Mouse (Mus musculus) testis, adult 2 months (tissue): Measurements from ENCODE around the gene Gm20662. TPM values are rescaled to one million over a fixed set of nuclear protein-coding genes. Genes with fewer than 3 reads are reported as not detected.
A peak's percentile ranks its signal among the peaks of the same experiment; 100 is the strongest.

Source experiments
- H3K27ac ChIP-seq: fragments of 200-500 bp; 2 replicates; pipeline ENCODE4 v1.5.1; 2012; ENCODE audit warnings: low read depth, low read length; ENCODE audit not compliant: control insufficient read depth, insufficient read depth
- H3K27me3 ChIP-seq: fragments of 200-500 bp; 2 replicates; pipeline ENCODE4 v1.6.1; 2012; ENCODE audit warnings: mild to moderate bottlenecking, low read length, moderate library complexity; ENCODE audit not compliant: control insufficient read depth, insufficient read depth
- H3K36me3 ChIP-seq: fragments of 200-500 bp; 2 replicates; pipeline ENCODE4 v1.6.1; 2012; ENCODE audit warnings: mild to moderate bottlenecking, low read length; ENCODE audit not compliant: control insufficient read depth, insufficient read depth
- H3K4me1 ChIP-seq: fragments of 200-500 bp; 2 replicates; pipeline ENCODE4 v1.6.1; 2012; ENCODE audit warnings: low read length; ENCODE audit not compliant: control insufficient read depth, insufficient read depth
- H3K4me3 ChIP-seq: fragments of 200-500 bp; 2 replicates; pipeline ENCODE4 v1.5.1; 2012; ENCODE audit warnings: low read depth, mild to moderate bottlenecking, low read length, moderate library complexity, mixed read lengths; ENCODE audit not compliant: control insufficient read depth
- CTCF ChIP-seq: fragments of 200-500 bp; IDR thresholded peaks from 2 replicates; pipeline ENCODE4 v1.5.1; 2012; ENCODE audit warnings: low read depth, mild to moderate bottlenecking, inconsistent platforms, low read length, moderate library complexity; ENCODE audit not compliant: control insufficient read depth, insufficient read depth, insufficient replicate concordance
- POLR2A ChIP-seq: fragments of 200-500 bp; IDR thresholded peaks from 2 replicates; pipeline ENCODE4 v1.6.1; 2012; ENCODE audit warnings: low read depth, mild to moderate bottlenecking, inconsistent platforms, low read length, moderate library complexity; ENCODE audit not compliant: control insufficient read depth
- polyA plus RNA-seq: library from polyadenylated mRNA; depleted of rRNA; stranded (reverse); fragments of >200 nt; gene quantifications from 2 replicates; pipeline ENCODE4 v1.2.3, GENCODE M21; 2012

The Gm20662 gene
- polyA plus RNA-seq, 1 experiment, result 282 TPM

DNA sequence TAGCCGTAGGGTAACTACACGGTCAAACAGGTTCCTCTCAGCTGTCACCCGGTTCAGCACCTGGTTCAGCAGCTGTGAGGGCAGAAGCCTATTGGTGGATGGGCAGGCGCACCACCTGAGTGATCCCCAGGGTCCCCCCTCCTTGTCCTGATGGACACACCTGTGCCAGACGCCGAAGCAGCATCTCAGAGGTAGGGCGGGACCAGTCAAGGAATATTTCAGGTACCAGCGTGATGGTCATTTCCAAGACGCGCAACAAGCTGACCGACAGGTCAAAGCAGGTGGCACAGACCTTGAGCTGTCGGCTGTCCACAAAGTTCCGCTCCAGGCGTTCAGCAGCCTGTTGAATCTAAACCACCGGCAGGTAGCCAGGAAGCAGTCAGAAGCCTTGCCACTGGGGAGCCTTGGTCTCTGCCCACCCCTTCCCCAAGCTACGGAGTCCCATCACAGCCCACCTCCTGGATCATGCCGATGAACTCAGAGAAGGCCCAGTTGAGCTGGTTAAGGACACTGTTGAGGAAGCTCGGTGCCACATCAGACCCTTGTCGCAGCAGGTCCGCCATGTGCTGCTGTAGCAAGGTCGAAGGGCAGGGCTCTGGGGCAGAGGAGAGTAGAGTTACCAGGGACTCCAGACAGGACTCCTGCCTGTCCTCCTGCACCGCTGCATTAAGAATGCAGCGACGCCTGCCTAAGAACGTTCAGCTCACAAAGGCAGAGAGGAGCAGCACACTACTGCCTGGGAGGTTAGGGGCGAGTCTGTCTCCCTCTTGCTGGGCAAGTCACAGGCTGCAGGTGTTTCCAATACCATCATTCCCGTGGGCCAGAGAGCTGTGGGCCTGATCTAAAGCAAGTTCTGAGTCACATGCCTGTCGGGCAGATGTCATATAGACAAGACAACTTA, 60.5 kb downstream of the Gm20662 start:
- H3K27me3 ChIP-seq, result no peaks in the 10 kb centered on the region
- H3K36me3 ChIP-seq, result no peaks in the 10 kb centered on the region; the same call in 1 of the 2 replicates
- no peak for TF ChIP-seq CTCF
- no peak; the same call in 1 of the 2 replicates for TF ChIP-seq POLR2A
- no peak overlapping the region for H3K4me3 ChIP-seq
- no peak overlapping the region for H3K27ac ChIP-seq
- peaks cover 3% of the 10 kb centered on the region for H3K4me1 ChIP-seq

- Histone ChIP-seq H3K4me1 (peaks cover 3% of the 10 kb centered on the region), H3K27me3 (no peaks in the 10 kb centered on the region), H3K4me3 (no peak overlapping the region), H3K36me3 (no peaks in the 10 kb centered on the region; the same call in 1 of the 2 replicates), H3K27ac (no peak overlapping the region)
- TF ChIP-seq CTCF, result no peak
- TF ChIP-seq POLR2A, result no peak
These were observed 61.1 kb downstream of the Gm20662 start for GRCm38 (mm10) chr9:108057262-108057562.

GRCm38 (mm10) chr9:108058291-108058690, 62.1 kb downstream of the Gm20662 start:
- no peak overlapping the region for H3K4me3 ChIP-seq
- peaks cover under 1% of the 10 kb centered on the region for H3K36me3 ChIP-seq
- TF ChIP-seq POLR2A (no peak), CTCF (no peak)
- H3K27me3 ChIP-seq, result no peaks in the 10 kb centered on the region
- no peaks in the 10 kb centered on the region for H3K4me1 ChIP-seq
- H3K27ac ChIP-seq, result no peak overlapping the region

DNA sequence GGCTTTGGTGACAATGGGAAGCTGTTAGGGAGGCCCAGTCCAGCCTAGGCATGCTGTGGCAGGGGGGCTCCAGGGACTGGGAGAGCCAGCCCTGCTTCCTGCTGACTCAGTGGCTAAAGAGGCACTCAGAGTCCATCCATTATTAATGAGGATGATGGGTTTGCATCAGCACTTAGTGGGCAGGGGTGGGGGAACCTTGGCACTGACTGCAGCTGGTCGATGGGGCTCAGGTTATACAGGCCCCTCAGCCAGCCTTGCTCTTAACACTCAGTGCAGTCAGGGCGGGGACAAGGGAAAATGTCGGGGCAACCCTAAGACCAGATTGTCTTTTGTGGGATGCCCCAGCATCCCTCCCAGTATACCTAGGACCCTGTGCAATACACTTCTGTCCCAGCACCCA, 66.0 kb downstream of the Gm20662 start:
- H3K4me1 ChIP-seq, result no peaks in the 10 kb centered on the region
- TF ChIP-seq POLR2A, result no peak
- TF ChIP-seq CTCF, result no peak
- no peaks in the 10 kb centered on the region for H3K27me3 ChIP-seq
- H3K4me3 ChIP-seq, result no peak overlapping the region
- no peak overlapping the region for H3K27ac ChIP-seq
- H3K36me3 ChIP-seq, result peaks cover 3% of the 10 kb centered on the region

GRCm38 (mm10) chr9:108063361-108063760, 67.2 kb downstream of the Gm20662 start:
- peaks cover 3% of the 10 kb centered on the region for H3K36me3 ChIP-seq
- H3K4me1 ChIP-seq, result no peaks in the 10 kb centered on the region
- no peaks in the 10 kb centered on the region for H3K27me3 ChIP-seq
- no peak overlapping the region for H3K4me3 ChIP-seq
- no peak overlapping the region for H3K27ac ChIP-seq
- TF ChIP-seq POLR2A (no peak), CTCF (no peak)

DNA sequence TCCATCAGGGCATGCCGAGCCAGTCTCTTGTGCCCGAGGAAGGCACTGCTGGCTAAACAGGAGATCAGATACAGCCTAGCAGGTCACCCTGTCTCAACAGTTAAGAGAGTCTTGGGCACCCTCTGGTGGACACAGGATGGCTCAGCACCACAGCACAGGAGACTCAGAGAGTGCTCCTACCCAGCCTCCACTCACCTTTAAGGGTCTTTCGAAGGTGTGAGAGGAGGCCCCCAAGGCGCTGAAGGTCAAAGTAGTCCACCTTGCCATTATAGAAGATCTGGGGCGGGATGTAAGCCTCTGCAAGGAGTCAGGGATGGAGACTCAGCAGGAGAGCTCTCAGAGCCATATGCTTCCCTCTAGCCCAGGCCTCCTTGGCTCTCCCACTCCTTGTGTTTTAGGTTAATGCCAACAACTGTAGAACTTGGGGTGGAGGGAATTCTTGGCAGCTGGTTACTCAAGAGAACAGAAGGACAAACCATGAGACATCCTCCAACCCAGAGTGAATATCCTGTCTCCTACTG, 69.4 kb downstream of the Gm20662 start:
- TF ChIP-seq CTCF (peak; percentile 64; the same call in 1 of the 2 replicates), POLR2A (no peak)
- Histone ChIP-seq H3K4me3 (no peak overlapping the region), H3K4me1 (no peaks in the 10 kb centered on the region), H3K36me3 (peaks cover 3% of the 10 kb centered on the region), H3K27me3 (no peaks in the 10 kb centered on the region), H3K27ac (no peak overlapping the region)

- H3K4me1 ChIP-seq, result no peaks in the 10 kb centered on the region
- no peaks in the 10 kb centered on the region for H3K27me3 ChIP-seq
- no peak overlapping the region for H3K27ac ChIP-seq
- H3K4me3 ChIP-seq, result no peak overlapping the region
- H3K36me3 ChIP-seq, result peaks cover 3% of the 10 kb centered on the region
- no peak for TF ChIP-seq POLR2A
- TF ChIP-seq CTCF, result no peak
These were observed 71.0 kb downstream of the Gm20662 start for GRCm38 (mm10) chr9:108067199-108067598.

- Histone ChIP-seq H3K36me3 (peaks cover 3% of the 10 kb centered on the region), H3K4me3 (no peak overlapping the region), H3K4me1 (no peaks in the 10 kb centered on the region), H3K27me3 (no peaks in the 10 kb centered on the region), H3K27ac (no peak overlapping the region)
- TF ChIP-seq POLR2A (no peak), CTCF (peak; percentile 64; the same call in 1 of the 2 replicates)
These were observed 71.8 kb downstream of the Gm20662 start for GRCm38 (mm10) chr9:108067900-108068299.
